In genomic region chr5:149474142-149474541, GRCm38 (mm10) we compare ENCODE assay signal across 20 mouse cellular contexts. TPM values are rescaled to one million over a fixed set of nuclear protein-coding genes. Genes with fewer than 3 reads are reported as not detected.
DNase-seq lines count a peak whose midpoint lies in the region; ATAC-seq and TF ChIP-seq lines count a peak whose summit lies in the region.
"Had no signal": no experiment of that assay in that cellular context is flagged by ENCODE, and none has a peak within 500 bp of the region (broad histone marks: within the 10 kb centered on the region; RNA-seq: fewer than 3 reads in every experiment).

No protein-coding gene starts in this region.

- peak; percentile 18; the same call in 1 of the 2 replicates for TF ChIP-seq CTCF in intestine, postnatal 0 days (IDR thresholded peaks at IDR 0.05; ENCODE audit: low read depth)
- peak; percentile 27; the same call in 1 of the 2 replicates for TF ChIP-seq CTCF in testis, adult 2 months (IDR thresholded peaks at IDR 0.05; ENCODE audit: control insufficient read depth, insufficient read depth, insufficient replicate concordance, low read depth, low read length)
- peak; percentile 23 for TF ChIP-seq CTCF in Patski (IDR thresholded peaks at IDR 0.05)

- H3K4me1 ChIP-seq in intestine, postnatal 0 days (replicated peaks; ENCODE audit: control insufficient read depth, insufficient read depth, low read length) = no peaks in the 10 kb centered on the region
- no peaks in the 10 kb centered on the region for H3K4me1 ChIP-seq in intestine, embryonic 16.5 days (ENCODE audit: control insufficient read depth, insufficient read depth, low read length)
- H3K4me1 ChIP-seq in testis, adult 2 months (ENCODE audit: control insufficient read depth, insufficient read depth, low read length) = no peaks in the 10 kb centered on the region; the same call in 1 of the 2 replicates
- H3K4me1 ChIP-seq: embryonic facial prominence, embryonic 12.5 days; hindbrain, embryonic 15.5 days; limb, embryonic 10.5 days; liver, embryonic 12.5 days; neural tube, embryonic 13.5 days had no signal

- no peak for TF ChIP-seq POLR2A in testis, adult 2 months (IDR thresholded peaks at IDR 0.05; ENCODE audit: control insufficient read depth, low read depth, low read length)

- no peak overlapping the region for H3K4me2 ChIP-seq in intestine, postnatal 0 days (replicated peaks; ENCODE audit: low read depth)
- no peak overlapping the region for H3K4me2 ChIP-seq in intestine, embryonic 16.5 days (ENCODE audit: low read depth, low read length)
- H3K4me2 ChIP-seq: embryonic facial prominence, embryonic 12.5 days; heart, embryonic 11.5 days; hindbrain, embryonic 15.5 days; liver, embryonic 12.5 days; neural tube, embryonic 13.5 days had no signal

- DNase-seq in testis, postnatal 10 days (ENCODE audit: low spot score) = no peak
- no peak for DNase-seq in Patski (ENCODE audit: low read depth, low spot score)
- no peak for DNase-seq in frontal cortex, postnatal 10 days (ENCODE audit: low spot score in 2 of 2)
- DNase-seq: adrenal gland, postnatal 25 days; cerebellum, adult 2 months; heart, postnatal 14 days; kidney, adult 9 months; kidney, postnatal 4 days; right cerebral cortex, postnatal 14 days had no signal

- POLR2A ChIA-PET in Patski (lab: Charles Lee) = interaction anchor here (0.5 kb wide), 1 partner anchor 56 kb away, joined by 3 read pairs; no protein-coding TSS in a partner anchor

- WGBS in intestine, postnatal 0 days = 94% methylated on average over 9 of the region's 9 CpGs
- 95% methylated on average over 9 of the region's 9 CpGs for WGBS in intestine, embryonic 16.5 days

- H3K9ac ChIP-seq in intestine, postnatal 0 days (ENCODE audit: low read depth, low read length) = no peak overlapping the region
- no peak overlapping the region for H3K9ac ChIP-seq in intestine, embryonic 16.5 days (ENCODE audit: low read depth, low read length)
- H3K9ac ChIP-seq: embryonic facial prominence, embryonic 12.5 days; hindbrain, embryonic 15.5 days; liver, embryonic 12.5 days; neural tube, embryonic 13.5 days had no signal

- in situ Hi-C loops in Patski (cut with MboI; ENCODE audit: low pct_unique_long_range_greater_than_20kb) = no loop called here

- no peaks in the 10 kb centered on the region for H3K36me3 ChIP-seq in intestine, postnatal 0 days (ENCODE audit: control insufficient read depth, insufficient read depth)
- no peaks in the 10 kb centered on the region for H3K36me3 ChIP-seq in intestine, embryonic 16.5 days (ENCODE audit: control insufficient read depth, insufficient read depth, low read length)
- no peaks in the 10 kb centered on the region for H3K36me3 ChIP-seq in testis, adult 2 months (ENCODE audit: control insufficient read depth, insufficient read depth, low read length)
- H3K36me3 ChIP-seq: embryonic facial prominence, embryonic 12.5 days; hindbrain, embryonic 15.5 days; limb, embryonic 10.5 days; liver, embryonic 12.5 days; neural tube, embryonic 13.5 days had no signal

- CTCF ChIA-PET in Patski (lab: Charles Lee) = interaction anchor here (0.9 kb wide), 1 partner anchor 8 kb away, joined by 3 read pairs; no protein-coding TSS in a partner anchor

- no peaks in the 10 kb centered on the region for H3K9me3 ChIP-seq in intestine, postnatal 0 days (ENCODE audit: control insufficient read depth)
- H3K9me3 ChIP-seq in intestine, embryonic 16.5 days (ENCODE audit: control insufficient read depth, low read length) = no peaks in the 10 kb centered on the region
- H3K9me3 ChIP-seq: hindbrain, embryonic 15.5 days; limb, embryonic 10.5 days; neural tube, embryonic 13.5 days had no signal

- H3K27ac ChIP-seq in intestine, postnatal 0 days (ENCODE audit: low read depth, low read length) = no peak overlapping the region
- H3K27ac ChIP-seq in intestine, embryonic 16.5 days (ENCODE audit: low read length) = no peak overlapping the region
- H3K27ac ChIP-seq in testis, adult 2 months (ENCODE audit: control insufficient read depth, insufficient read depth, low read depth, low read length) = no peak overlapping the region
- H3K27ac ChIP-seq: embryonic facial prominence, embryonic 12.5 days; hindbrain, embryonic 15.5 days; limb, embryonic 10.5 days; liver, embryonic 12.5 days; neural tube, embryonic 13.5 days had no signal

- ATAC-seq in intestine, postnatal 0 days = no peak
- ATAC-seq in intestine, embryonic 16.5 days = no peak
- no peak for ATAC-seq in Patski
- ATAC-seq in activated CD4-positive, CD25-positive, alpha-beta regulatory T cell, adult 4 months = no peak
- ATAC-seq: liver, embryonic 12.5 days; lung, postnatal 0 days had no signal

- no peak overlapping the region for H3K4me3 ChIP-seq in intestine, postnatal 0 days (ENCODE audit: low read depth, low read length)
- H3K4me3 ChIP-seq in intestine, embryonic 16.5 days (ENCODE audit: low read length) = no peak overlapping the region
- H3K4me3 ChIP-seq in testis, adult 2 months (ENCODE audit: control insufficient read depth, low read depth, low read length) = no peak overlapping the region
- H3K4me3 ChIP-seq: embryonic facial prominence, embryonic 12.5 days; hindbrain, embryonic 15.5 days; limb, embryonic 10.5 days; liver, embryonic 12.5 days; neural tube, embryonic 13.5 days had no signal

- no peaks in the 10 kb centered on the region for H3K27me3 ChIP-seq in intestine, postnatal 0 days (replicated peaks; ENCODE audit: control insufficient read depth, insufficient read depth, low read length)
- H3K27me3 ChIP-seq in intestine, embryonic 16.5 days (replicated peaks; ENCODE audit: control insufficient read depth, insufficient read depth, low read length) = no peaks in the 10 kb centered on the region
- H3K27me3 ChIP-seq in testis, adult 2 months (ENCODE audit: control insufficient read depth, insufficient read depth, low read length) = no peaks in the 10 kb centered on the region
- no peaks in the 10 kb centered on the region for H3K27me3 ChIP-seq in Patski
- H3K27me3 ChIP-seq: embryonic facial prominence, embryonic 12.5 days; hindbrain, embryonic 15.5 days; liver, embryonic 12.5 days; neural tube, embryonic 13.5 days had no signal

RNA-seq across cellular contexts. Expression of gene Tex26, which starts 34.7 kb away (rescaled TPM):
- polyA plus RNA-seq in intestine, postnatal 0 days (2015; fragmentation: Nextera tagmentation; extraction: Ambion mirVana) = 0.24 and 0.38 TPM in 2 replicates
- polyA plus RNA-seq in intestine, embryonic 16.5 days (2015; fragmentation: Nextera tagmentation; extraction: Ambion mirVana) = 0.38 and 0.39 TPM in 2 replicates
- polyA plus RNA-seq in testis, adult 2 months (2012; rRNA removed) = 30.1 and 35.9 TPM in 2 replicates
- 0.74 TPM for polyA plus RNA-seq in Patski (2021)
- not detected for polyA plus RNA-seq in activated CD4-positive, CD25-positive, alpha-beta regulatory T cell, adult 4 months (2017; shearing (Covaris generic))

RNA-seq across cellular contexts. Expression of gene Wdr95, which starts 54.3 kb away (rescaled TPM):
- polyA plus RNA-seq in intestine, postnatal 0 days (2015; fragmentation: Nextera tagmentation; extraction: Ambion mirVana) = not detected in 2 replicates
- polyA plus RNA-seq in intestine, embryonic 16.5 days (2015; fragmentation: Nextera tagmentation; extraction: Ambion mirVana) = not detected in 2 replicates
- 14.7 and 18.4 TPM in 2 replicates for polyA plus RNA-seq in testis, adult 2 months (2012; rRNA removed)
- 0.03 TPM for polyA plus RNA-seq in Patski (2021)
- not detected for polyA plus RNA-seq in activated CD4-positive, CD25-positive, alpha-beta regulatory T cell, adult 4 months (2017; shearing (Covaris generic))
- polyA plus RNA-seq: limb, embryonic 10.5 days; liver, embryonic 12.5 days had no signal

Comparison
In these comparisons a context has a peak if more than half of its experiments do, and no peak if none do; other contexts are left out.
1. RNA of gene Tex26, which starts 34.7 kb away (polyA plus RNA-seq): 30.1 to 35.9 TPM in testis, adult 2 months; 0.74 TPM in Patski (single experiment), 0.38 to 0.39 TPM in intestine, embryonic 16.5 days, 0.24 to 0.38 TPM in intestine, postnatal 0 days and not detected in activated CD4-positive, CD25-positive, alpha-beta regulatory T cell, adult 4 months; every median in the first group is over 10 times any median in the second.
2. RNA of gene Wdr95, which starts 54.3 kb away (polyA plus RNA-seq): 14.7 to 18.4 TPM in testis, adult 2 months; not detected in activated CD4-positive, CD25-positive, alpha-beta regulatory T cell, adult 4 months, not detected in intestine, embryonic 16.5 days, not detected in intestine, postnatal 0 days and 0.03 TPM in Patski (single experiment); every median in the first group is over 10 times any median in the second.
3. Peak in every context shown above with its lines, with median percentiles within 50 percentile points of each other: CTCF ChIP-seq.